Mouse (Mus musculus) forebrain, embryonic 13.5 days (tissue): ENCODE data around the gene Gramd2. TPM values are rescaled to one million over a fixed set of nuclear protein-coding genes. Genes with fewer than 3 reads are reported as not detected.

Source experiments
- ATAC-seq: fragments of 200-750 bp; cut with Nextera tagmentation; 2 replicates; pipeline ENCODE4 v1.8.0; 2017
- H3K27ac ChIP-seq: fragments of 300-500 bp; sonication (generic); 2 replicates; pipeline ENCODE4 v1.5.1; 2015; ENCODE audit warnings: inconsistent platforms, mild to moderate bottlenecking, moderate library complexity
- H3K27me3 ChIP-seq: fragments of 300-500 bp; sonication (generic); 2 replicates; pipeline ENCODE4 v1.6.1; 2015; ENCODE audit warnings: mild to moderate bottlenecking, inconsistent platforms
- H3K36me3 ChIP-seq: fragments of 300-500 bp; sonication (generic); 2 replicates; pipeline ENCODE4 v1.6.1; 2015; ENCODE audit warnings: mild to moderate bottlenecking, inconsistent platforms; ENCODE audit not compliant: poor library complexity, severe bottlenecking
- H3K4me1 ChIP-seq: fragments of 300-500 bp; sonication (generic); 2 replicates; pipeline ENCODE4 v1.6.1; 2015; ENCODE audit warnings: inconsistent platforms
- H3K4me2 ChIP-seq: fragments of 300-500 bp; sonication (generic); 2 replicates; pipeline ENCODE4 v1.6.1; 2015; ENCODE audit warnings: inconsistent platforms, mild to moderate bottlenecking, moderate library complexity
- H3K4me3 ChIP-seq: fragments of 300-500 bp; sonication (generic); 2 replicates; pipeline ENCODE4 v1.5.1; 2015; ENCODE audit warnings: mild to moderate bottlenecking, inconsistent platforms
- H3K9ac ChIP-seq: fragments of 300-500 bp; sonication (generic); 2 replicates; pipeline ENCODE4 v1.6.1; 2015; ENCODE audit warnings: mild to moderate bottlenecking, inconsistent platforms
- H3K9me3 ChIP-seq: fragments of 300-500 bp; sonication (generic); replicated peaks from 2 replicates; pipeline ENCODE4 v1.6.1; 2016; ENCODE audit warnings: inconsistent platforms
- WGBS: fragments of 180-500 bp; shearing (Covaris S2); methylation state at CpG from one replicate; pipeline ENCODE4 v1.1.7; 2015; 5-methylcytosine and 5-hydroxymethylcytosine counted together
- polyA plus RNA-seq: library from polyadenylated mRNA; unstranded; fragments of >200 nt; fragmentation: Nextera tagmentation; extraction: Ambion mirVana; gene quantifications from 2 replicates; pipeline ENCODE4 v1.2.1, GENCODE M21; 2015

Gene Gramd2
- polyA plus RNA-seq, 1 experiment from 2014 or later, result 1.8 TPM

DNA sequence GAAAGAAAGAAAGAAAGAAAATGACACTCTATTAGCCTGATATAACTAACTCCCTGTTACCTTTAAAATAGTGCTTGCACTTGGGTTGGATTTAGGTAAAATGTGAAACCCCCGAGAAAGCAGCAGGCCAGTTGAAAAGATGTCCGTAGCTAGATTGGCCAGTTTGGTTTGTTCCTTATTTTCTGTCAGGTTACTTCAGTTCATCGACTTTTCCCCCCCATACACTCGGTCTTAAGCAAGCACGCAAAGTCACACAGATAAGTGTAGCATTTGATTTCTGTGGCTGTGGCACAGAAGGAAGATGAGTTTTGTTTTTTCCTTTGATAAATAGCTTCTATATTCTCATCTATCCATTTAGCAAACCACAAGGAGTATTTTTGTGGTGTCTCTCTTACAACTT lies 51.2 kb downstream of the Gramd2 start:
- no peak for ATAC-seq
- no peak overlapping the region for H3K4me2 ChIP-seq
- H3K4me3 ChIP-seq, result no peak overlapping the region
- H3K9ac ChIP-seq, result no peak overlapping the region
- no peak overlapping the region for H3K27ac ChIP-seq
- H3K4me1 ChIP-seq, result no peaks in the 10 kb centered on the region
- H3K27me3 ChIP-seq, result no peaks in the 10 kb centered on the region
- H3K9me3 ChIP-seq, result no peaks in the 10 kb centered on the region
- H3K36me3 ChIP-seq, result no peaks in the 10 kb centered on the region
- WGBS, result 96% methylated on average over 5 of the region's 5 CpGs

- Histone ChIP-seq H3K9ac (no peak overlapping the region), H3K4me2 (no peak overlapping the region), H3K27me3 (no peaks in the 10 kb centered on the region), H3K36me3 (peaks cover 14% of the 10 kb centered on the region), H3K4me3 (no peak overlapping the region), H3K27ac (no peak overlapping the region), H3K9me3 (no peaks in the 10 kb centered on the region), H3K4me1 (0 out of 2 replicates have a peak, but pooled peaks cover 3% of the 10 kb centered on the region)
- no peak for ATAC-seq
- 81% methylated on average over 6 of the region's 6 CpGs for WGBS
Measured at GRCm38 (mm10) chr9:59733075-59733474, 53.1 kb downstream of the Gramd2 start.

GRCm38 (mm10) chr9:59735394-59735793 lies 55.5 kb downstream of the Gramd2 start:
- no peak overlapping the region for H3K9ac ChIP-seq
- H3K27me3 ChIP-seq, result no peaks in the 10 kb centered on the region
- 79% methylated on average over 4 of the region's 4 CpGs for WGBS

DNA sequence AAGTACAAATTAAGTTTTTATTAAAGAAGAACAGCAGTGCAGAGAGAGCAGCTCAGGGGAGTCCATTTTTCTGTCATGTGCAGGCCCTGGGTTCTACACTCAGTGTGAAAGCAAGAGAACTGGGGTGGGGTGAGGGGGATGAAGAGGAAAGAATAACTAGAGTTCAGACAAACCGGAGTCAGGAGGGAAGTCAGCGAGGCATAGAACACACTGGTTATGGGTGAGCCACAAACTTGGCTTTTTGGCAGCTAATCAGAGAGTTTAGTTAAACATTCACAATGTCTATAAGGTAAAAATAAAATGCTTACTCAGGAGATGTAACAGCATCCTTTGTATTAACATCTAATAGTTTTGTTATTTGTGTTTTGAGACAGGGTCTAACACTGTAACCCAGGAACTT lies 60.6 kb downstream of the Gramd2 start:
- no peaks in the 10 kb centered on the region for H3K9me3 ChIP-seq
- H3K4me1 ChIP-seq, result 0 out of 2 replicates have a peak, but pooled peaks cover 3% of the 10 kb centered on the region
- WGBS, result 93% methylated on average over 2 of the region's 2 CpGs
- H3K9ac ChIP-seq, result no peak overlapping the region
- no peaks in the 10 kb centered on the region for H3K27me3 ChIP-seq
- H3K4me2 ChIP-seq, result no peak overlapping the region
- peaks cover 14% of the 10 kb centered on the region for H3K36me3 ChIP-seq
- no peak overlapping the region for H3K27ac ChIP-seq
- ATAC-seq, result no peak
- no peak overlapping the region for H3K4me3 ChIP-seq

More at GRCm38 (mm10) chr9:59735394-59735793, 55.5 kb downstream of the Gramd2 start:
- Histone ChIP-seq H3K27ac (no peak overlapping the region), H3K9me3 (no peaks in the 10 kb centered on the region), H3K4me2 (no peak overlapping the region), H3K4me3 (no peak overlapping the region), H3K4me1 (0 out of 2 replicates have a peak, but pooled peaks cover 3% of the 10 kb centered on the region), H3K36me3 (peaks cover 14% of the 10 kb centered on the region)
- ATAC-seq, result no peak

- H3K27me3 ChIP-seq, result no peaks in the 10 kb centered on the region
- H3K9me3 ChIP-seq, result no peaks in the 10 kb centered on the region
- no peaks in the 10 kb centered on the region for H3K4me1 ChIP-seq
- no peak overlapping the region for H3K9ac ChIP-seq
- no peaks in the 10 kb centered on the region for H3K36me3 ChIP-seq
- ATAC-seq, result no peak
- no peak overlapping the region for H3K4me2 ChIP-seq
- 95% methylated on average over 3 of the region's 3 CpGs for WGBS
- H3K4me3 ChIP-seq, result no peak overlapping the region
- no peak overlapping the region for H3K27ac ChIP-seq
Measured at GRCm38 (mm10) chr9:59743903-59744302, 64.0 kb downstream of the Gramd2 start.

- H3K27me3 ChIP-seq, result no peaks in the 10 kb centered on the region
- 95% methylated on average over 2 of the region's 2 CpGs for WGBS
Measured at GRCm38 (mm10) chr9:59748387-59748786, 68.4 kb downstream of the Gramd2 start.

GRCm38 (mm10) chr9:59748969-59749368 lies 69.0 kb downstream of the Gramd2 start:
- no peak overlapping the region for H3K4me3 ChIP-seq
- no peak overlapping the region for H3K27ac ChIP-seq
- WGBS, result 92% methylated on average over 11 of the region's 11 CpGs
- no peaks in the 10 kb centered on the region for H3K9me3 ChIP-seq
- no peak for ATAC-seq
- no peak overlapping the region for H3K9ac ChIP-seq
- H3K4me2 ChIP-seq, result no peak overlapping the region
- H3K27me3 ChIP-seq, result no peaks in the 10 kb centered on the region
- H3K4me1 ChIP-seq, result peaks cover 16% of the 10 kb centered on the region
- no peaks in the 10 kb centered on the region for H3K36me3 ChIP-seq

More at GRCm38 (mm10) chr9:59748387-59748786, 68.4 kb downstream of the Gramd2 start:
- peaks cover 15% of the 10 kb centered on the region for H3K4me1 ChIP-seq
- no peak overlapping the region for H3K27ac ChIP-seq
- H3K9ac ChIP-seq, result no peak overlapping the region
- no peaks in the 10 kb centered on the region for H3K36me3 ChIP-seq
- H3K9me3 ChIP-seq, result no peaks in the 10 kb centered on the region
- H3K4me3 ChIP-seq, result no peak overlapping the region
- no peak for ATAC-seq
- H3K4me2 ChIP-seq, result no peak overlapping the region

- H3K9me3 ChIP-seq, result no peaks in the 10 kb centered on the region
- peak overlapping the region; percentile 73; the same call in 1 of the 2 replicates for H3K27ac ChIP-seq
- peak overlapping the region; percentile 71 for H3K4me2 ChIP-seq
- peak overlapping the region; percentile 90 for H3K4me3 ChIP-seq
- no peaks in the 10 kb centered on the region for H3K36me3 ChIP-seq
- ATAC-seq, result no peak
- H3K9ac ChIP-seq, result peak overlapping the region; percentile 74
- WGBS, result 30% methylated on average over 12 of the region's 12 CpGs
- H3K4me1 ChIP-seq, result peaks cover 16% of the 10 kb centered on the region
- no peaks in the 10 kb centered on the region for H3K27me3 ChIP-seq
Measured at GRCm38 (mm10) chr9:59749581-59750265, 69.8 kb downstream of the Gramd2 start.

GRCm38 (mm10) chr9:59750267-59751065 lies 70.5 kb downstream of the Gramd2 start, which contains the start of the genes Senp8 and Myo9a:
Gene Senp8, minus strand, starts transcription at chr9:59750710.
Gene Myo9a, plus strand, starts transcription at chr9:59750896.
- H3K4me2 ChIP-seq, result peak within 1 kb of the TSS; percentile 75
- under 1% methylated on average over 40 of the region's 59 CpGs for WGBS

GRCm38 (mm10) chr9:59751066-59751581 lies 71.2 kb downstream of the Gramd2 start:
- no peaks in the 10 kb centered on the region for H3K9me3 ChIP-seq
- H3K36me3 ChIP-seq, result no peaks in the 10 kb centered on the region
- peak overlapping the region; percentile 75 for H3K4me2 ChIP-seq
- peaks cover 16% of the 10 kb centered on the region for H3K4me1 ChIP-seq
- peak overlapping the region; percentile 90 for H3K4me3 ChIP-seq
- peak overlapping the region; percentile 92 for H3K9ac ChIP-seq
- peak overlapping the region; percentile 91 for H3K27ac ChIP-seq
- WGBS, result 0% methylated on average over 36 of the region's 49 CpGs
- ATAC-seq, result peak; percentile 92
- H3K27me3 ChIP-seq, result no peaks in the 10 kb centered on the region

More at GRCm38 (mm10) chr9:59750267-59751065, 70.5 kb downstream of the Gramd2 start, which contains the start of the genes Senp8 and Myo9a:
- peak within 1 kb of the TSS; percentile 91 for H3K27ac ChIP-seq
- no peaks in the 10 kb centered on the region for H3K9me3 ChIP-seq
- H3K9ac ChIP-seq, result peak within 1 kb of the TSS; percentile 92
- no peaks in the 10 kb centered on the region for H3K27me3 ChIP-seq
- H3K4me3 ChIP-seq, result peak within 1 kb of the TSS; percentile 90
- no peaks in the 10 kb centered on the region for H3K36me3 ChIP-seq
- H3K4me1 ChIP-seq, result peaks cover 16% of the 10 kb centered on the region
- peak; percentile 94 for ATAC-seq

DNA sequence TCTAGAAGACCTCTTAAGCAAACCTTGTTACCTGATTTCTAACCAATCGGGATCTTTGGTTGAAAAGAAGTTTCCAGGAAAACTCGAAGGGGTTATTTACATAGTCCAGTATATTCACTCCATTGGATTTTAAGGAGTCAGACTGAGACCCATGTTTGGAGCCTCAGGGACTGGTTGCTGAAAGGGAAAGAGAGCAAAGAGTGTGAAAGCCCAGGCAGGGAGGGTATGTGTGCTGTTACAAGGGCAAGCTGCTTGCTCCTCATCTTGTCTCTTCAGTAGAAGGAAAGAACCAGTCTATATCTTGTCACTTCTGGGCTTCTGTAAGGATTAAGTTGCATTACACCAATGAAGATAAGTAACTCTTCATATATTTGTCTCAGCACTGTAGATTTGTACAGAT lies 72.0 kb downstream of the Gramd2 start:
- Histone ChIP-seq H3K27me3 (no peaks in the 10 kb centered on the region), H3K9me3 (no peaks in the 10 kb centered on the region), H3K9ac (peak overlapping the region; percentile 92), H3K27ac (no peak overlapping the region), H3K36me3 (no peaks in the 10 kb centered on the region), H3K4me3 (peak overlapping the region; percentile 90), H3K4me2 (peak overlapping the region; percentile 75), H3K4me1 (peaks cover 16% of the 10 kb centered on the region)
- ATAC-seq, result no peak
- 12% methylated on average over 2 of the region's 2 CpGs for WGBS

GRCm38 (mm10) chr9:59755199-59755598 lies 75.3 kb downstream of the Gramd2 start:
- WGBS, result 74% methylated on average over 2 of the region's 2 CpGs
- Histone ChIP-seq H3K27me3 (no peaks in the 10 kb centered on the region), H3K4me1 (peaks cover 8% of the 10 kb centered on the region), H3K27ac (no peak overlapping the region), H3K4me3 (no peak overlapping the region), H3K9ac (no peak overlapping the region), H3K9me3 (no peaks in the 10 kb centered on the region), H3K36me3 (no peaks in the 10 kb centered on the region), H3K4me2 (no peak overlapping the region)
- ATAC-seq, result no peak
